In genomic region chr11:11768057-11768456, GRCm38 (mm10) we compare ENCODE assay signal across 26 mouse cellular contexts. TPM values are rescaled to one million over a fixed set of nuclear protein-coding genes. Genes with fewer than 3 reads are reported as not detected.
DNase-seq lines count a peak whose midpoint lies in the region; ATAC-seq and TF ChIP-seq lines count a peak whose summit lies in the region.
"Had no signal": no experiment of that assay in that cellular context is flagged by ENCODE, and none has a peak within 500 bp of the region (broad histone marks: within the 10 kb centered on the region; RNA-seq: fewer than 3 reads in every experiment).

No protein-coding gene starts in this region.

- no peak for TF ChIP-seq POLR2A in CH12.LX (IDR thresholded peaks at IDR 0.05; ENCODE audit: low read depth, low read length)

- no peak overlapping the region for H3K4me2 ChIP-seq in midbrain, embryonic 11.5 days
- no peak overlapping the region for H3K4me2 ChIP-seq in midbrain, embryonic 13.5 days (replicated peaks)
- H3K4me2 ChIP-seq in CH12.LX (ENCODE audit: insufficient read depth, low read depth, poor library complexity, severe bottlenecking) = no peak overlapping the region
- H3K4me2 ChIP-seq: forebrain, embryonic 13.5 days; heart, embryonic 13.5 days; hindbrain, embryonic 13.5 days had no signal

- no peaks in the 10 kb centered on the region for H3K36me3 ChIP-seq in midbrain, embryonic 11.5 days (ENCODE audit: control insufficient read depth, insufficient read depth, low read length)
- H3K36me3 ChIP-seq in midbrain, embryonic 13.5 days = no peaks in the 10 kb centered on the region
- peaks cover 40 to 74% of the 10 kb centered on the region in 2 experiments for H3K36me3 ChIP-seq in CH12.LX (replicated peaks in 1 of 2; ENCODE audit: control insufficient read depth in 1 of 2, insufficient read depth in 1 of 2, low read length in 1 of 2)
- H3K36me3 ChIP-seq: forebrain, embryonic 10.5 days; heart, embryonic 10.5 days; heart, embryonic 13.5 days; hindbrain, embryonic 13.5 days had no signal

- H3K27ac ChIP-seq in midbrain, embryonic 11.5 days (ENCODE audit: low read depth, low read length) = no peak overlapping the region
- H3K27ac ChIP-seq in midbrain, embryonic 13.5 days = no peak overlapping the region
- H3K27ac ChIP-seq in CH12.LX (ENCODE audit: insufficient read depth, low read depth) = peak overlapping the region; percentile 2; the same call in 1 of the 2 replicates
- H3K27ac ChIP-seq: forebrain, embryonic 10.5 days; forebrain, embryonic 13.5 days; gastrocnemius, adult 2 months; heart, adult 2 months; heart, embryonic 10.5 days; heart, embryonic 13.5 days; hindbrain, embryonic 13.5 days; hindbrain, postnatal 0 days had no signal

- no peaks in the 10 kb centered on the region for H3K4me1 ChIP-seq in midbrain, embryonic 11.5 days (ENCODE audit: control insufficient read depth, insufficient read depth, low read length)
- no peaks in the 10 kb centered on the region for H3K4me1 ChIP-seq in midbrain, embryonic 13.5 days (replicated peaks)
- H3K4me1 ChIP-seq in CH12.LX (ENCODE audit: control insufficient read depth in 1 of 2, insufficient read depth in 2 of 2) = peaks cover 38 to 93% of the 10 kb centered on the region in 2 experiments
- H3K4me1 ChIP-seq: forebrain, embryonic 10.5 days; forebrain, embryonic 13.5 days; heart, embryonic 10.5 days; heart, embryonic 13.5 days; hindbrain, embryonic 13.5 days had no signal

- H3K79me2 ChIP-seq in CH12.LX (replicated peaks; ENCODE audit: control insufficient read depth, extremely low read depth, insufficient read depth, poor library complexity, severe bottlenecking) = peaks cover 12% of the 10 kb centered on the region

- TF ChIP-seq EP300 in CH12.LX (IDR thresholded peaks at IDR 0.05; ENCODE audit: low read length) = 0 out of 2 replicates have a peak, but pooled peaks have one; percentile 25

- peak; percentile 44 for DNase-seq in midbrain, embryonic 11.5 days (ENCODE audit: low spot score, missing footprints)
- peak; percentile 62 for DNase-seq in A20 (ENCODE audit: low read depth, low spot score)
- no peak for DNase-seq in CH12.LX (ENCODE audit: extremely low read depth)
- DNase-seq in gastrocnemius, postnatal 10 days = no peak
- DNase-seq in layer of hippocampus, adult 9-10 months (ENCODE audit: low spot score) = no peak
- DNase-seq: adrenal gland, postnatal 10 days; adrenal gland, postnatal 36 days; cerebellum, adult 18-20 months; cerebellum, adult 9-10 months; cerebellum, postnatal 14 days; gastrocnemius, adult 2 months; gastrocnemius, postnatal 25 days; heart, adult 2 months; heart, postnatal 14 days had no signal

- no peak overlapping the region for H3K4me3 ChIP-seq in midbrain, embryonic 11.5 days (ENCODE audit: low read depth, low read length)
- H3K4me3 ChIP-seq in midbrain, embryonic 13.5 days (replicated peaks) = no peak overlapping the region
- H3K4me3 ChIP-seq in CH12.LX (replicated peaks in 1 of 3; ENCODE audit: low read depth in 2 of 3, low read length in 2 of 3, poor library complexity in 1 of 3) = no peak overlapping the region
- H3K4me3 ChIP-seq: forebrain, embryonic 10.5 days; forebrain, embryonic 13.5 days; gastrocnemius, adult 2 months; heart, adult 2 months; heart, embryonic 10.5 days; heart, embryonic 13.5 days; hindbrain, embryonic 13.5 days had no signal

- in situ Hi-C loops in CH12.LX (cut with MboI; ENCODE audit: low pct_ligation_motif_present, low pct_unique_long_range_greater_than_20kb, low sequenced_read_pairs) = no loop called here

- dilution Hi-C loops in CH12.LX (cut with MboI; ENCODE audit: extremely low pct_ligation_motif_present, extremely low pct_unique_long_range_greater_than_20kb, low sequenced_read_pairs) = no loop called here

- no peak for ATAC-seq in midbrain, embryonic 11.5 days (ENCODE audit: low FRiP score)
- ATAC-seq in midbrain, embryonic 13.5 days = no peak
- ATAC-seq: forebrain, embryonic 13.5 days; forebrain, embryonic 16.5 days; hindbrain, postnatal 0 days; inflammation-experienced regulatory T-cells, adult 6 months; intestine, embryonic 16.5 days; Patski had no signal

- TF ChIP-seq CTCF in CH12.LX (conservative IDR thresholded peaks at IDR 0.05 in 1 of 2, IDR thresholded peaks at IDR 0.05 in 1 of 2; ENCODE audit: low read depth in 2 of 2, low read length in 2 of 2) = no peak

- TF ChIP-seq RAD21 in CH12.LX (IDR thresholded peaks at IDR 0.05; ENCODE audit: low read depth, low read length) = no peak

- H3K9me3 ChIP-seq in midbrain, embryonic 11.5 days (ENCODE audit: control insufficient read depth, low read length) = no peaks in the 10 kb centered on the region
- H3K9me3 ChIP-seq in midbrain, embryonic 13.5 days = no peaks in the 10 kb centered on the region
- H3K9me3 ChIP-seq in CH12.LX (replicated peaks; ENCODE audit: low read length) = peaks cover 1% of the 10 kb centered on the region
- H3K9me3 ChIP-seq: forebrain, embryonic 10.5 days; forebrain, embryonic 13.5 days; G1E; heart, embryonic 10.5 days; heart, embryonic 13.5 days; hindbrain, embryonic 13.5 days had no signal

- H3K9ac ChIP-seq in midbrain, embryonic 11.5 days (ENCODE audit: low read length) = no peak overlapping the region
- no peak overlapping the region for H3K9ac ChIP-seq in midbrain, embryonic 13.5 days (replicated peaks)
- H3K9ac ChIP-seq in CH12.LX (ENCODE audit: insufficient read depth, low read depth) = no peak overlapping the region
- H3K9ac ChIP-seq: forebrain, embryonic 13.5 days; heart, embryonic 13.5 days; hindbrain, embryonic 13.5 days had no signal

- no peaks in the 10 kb centered on the region for H3K27me3 ChIP-seq in midbrain, embryonic 11.5 days (ENCODE audit: control insufficient read depth, insufficient read depth, low read length)
- H3K27me3 ChIP-seq in midbrain, embryonic 13.5 days = no peaks in the 10 kb centered on the region
- no peaks in the 10 kb centered on the region for H3K27me3 ChIP-seq in CH12.LX (replicated peaks)
- H3K27me3 ChIP-seq: forebrain, embryonic 13.5 days; heart, embryonic 13.5 days; hindbrain, embryonic 13.5 days had no signal

- WGBS in midbrain, embryonic 11.5 days = 85% methylated on average over 2 of the region's 2 CpGs
- 84% methylated on average over 2 of the region's 2 CpGs for WGBS in midbrain, embryonic 13.5 days

TF ChIP-seq in CH12.LX, 34 proteins besides CTCF, POLR2A, EP300 and RAD21:
- TF ChIP-seq ZNF384 (IDR thresholded peaks at IDR 0.05; ENCODE audit: low read depth, low read length) (no peak), ELF1 (IDR thresholded peaks at IDR 0.05; ENCODE audit: low read depth, low read length) (peak; percentile 64)
TF ChIP-seq in CH12.LX: peak in this region for 1.

RNA-seq across cellular contexts. Expression of gene Fignl1, which starts 40.7 kb away (rescaled TPM):
- polyA plus RNA-seq in midbrain, embryonic 11.5 days (2014; fragmentation: Nextera tagmentation; extraction: Ambion mirVana) = 99.1 and 109 TPM in 2 replicates
- polyA plus RNA-seq in midbrain, embryonic 13.5 days (2015; fragmentation: Nextera tagmentation; extraction: Ambion mirVana) = 23.6 and 26.2 TPM in 2 replicates
- total RNA-seq in CH12.LX (2012; rRNA removed) = 82.8 and 98.5 TPM in 2 replicates
- total RNA-seq in CH12.LX (2014; rRNA removed) = 189 TPM in 2 replicates
- polyA plus RNA-seq in CH12.LX (2012; ENCODE audit: insufficient read length, low read depth) = 98.5 and 101 TPM in 2 replicates
- 1 to 10 TPM; 3.9 to 4.8 TPM for total RNA-seq in gastrocnemius, postnatal 10 days (2021)

Comparison
In these comparisons a context has a peak if more than half of its experiments do, and no peak if none do; other contexts are left out.
1. DNase-seq: peak in midbrain, embryonic 11.5 days (single experiment) and A20 (single experiment); none in CH12.LX (single experiment), gastrocnemius, postnatal 10 days (single experiment) and layer of hippocampus, adult 9-10 months (single experiment).